Mouse (Mus musculus) frontal cortex, adult 2 months (tissue): ENCODE results near the gene Hmcn1. TPM values are rescaled to one million over a fixed set of nuclear protein-coding genes. Genes with fewer than 3 reads are reported as not detected.

Experiments
- DNase-seq, 2 experiments: peaks; one replicate each; pipeline ENCODE4 v3.0.0; 2022; ENCODE audit warnings: low spot score in 1 of 2; ENCODE audit errors: extremely low spot score in 1 of 2
- polyA plus RNA-seq: library from polyadenylated mRNA; depleted of rRNA; stranded (reverse); fragments of >200 nt; gene quantifications from 2 replicates; pipeline ENCODE4 v1.2.3, GENCODE M21; 2012

The Hmcn1 gene
- polyA plus RNA-seq, 1 experiment: 6.7 TPM

DNA sequence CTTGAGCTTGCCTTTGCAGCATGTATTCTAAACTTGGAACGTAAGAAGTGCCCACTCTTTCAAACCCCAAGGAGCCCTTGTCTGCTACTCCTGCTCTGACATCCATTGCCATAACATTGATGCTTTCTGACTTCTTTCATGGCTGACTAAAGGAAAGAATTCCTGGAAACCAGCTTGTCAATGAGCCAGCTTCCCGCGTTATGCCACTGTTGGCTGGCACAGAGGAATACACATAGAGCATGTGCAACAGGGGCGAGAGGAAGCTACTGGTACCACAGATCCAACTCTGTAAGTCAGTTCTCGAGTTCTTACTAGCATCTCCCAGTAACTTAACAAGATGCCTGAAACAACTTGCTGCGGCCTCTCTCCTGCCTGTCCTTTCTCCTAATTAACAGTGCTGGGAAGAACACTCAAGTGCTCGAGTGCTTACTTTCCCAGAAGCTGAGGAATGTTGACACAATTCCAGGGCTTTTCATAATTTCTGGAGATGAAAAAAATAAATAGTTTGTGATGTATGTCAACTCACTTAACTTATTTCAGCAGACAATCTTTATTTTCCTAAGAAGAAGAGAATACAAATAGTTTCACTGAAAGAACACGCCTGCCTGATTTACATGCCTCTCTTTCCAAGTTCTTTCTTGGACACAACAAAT lies 192.5 kb downstream of the Hmcn1 start:
- DNase-seq: no peak

DNA sequence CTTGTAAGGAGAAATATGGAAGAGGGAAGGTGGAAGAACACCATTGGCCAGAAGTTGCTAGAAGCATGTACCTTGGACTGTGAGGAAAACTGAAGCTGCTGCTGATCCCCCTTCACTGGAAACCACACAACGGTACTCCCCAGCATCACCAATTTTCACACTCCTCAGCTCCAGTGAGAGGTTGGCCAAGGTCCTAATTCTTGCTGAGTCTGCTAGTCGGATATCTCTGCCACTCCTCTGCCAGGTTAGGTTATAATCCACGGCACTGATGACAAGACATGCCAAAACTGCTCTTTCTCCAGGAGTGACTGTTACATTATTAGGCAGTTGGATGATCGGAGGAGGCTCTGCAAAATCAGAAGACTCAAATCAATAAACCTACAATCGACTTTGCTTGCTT lies 194.6 kb downstream of the Hmcn1 start:
- DNase-seq: no peak

DNA sequence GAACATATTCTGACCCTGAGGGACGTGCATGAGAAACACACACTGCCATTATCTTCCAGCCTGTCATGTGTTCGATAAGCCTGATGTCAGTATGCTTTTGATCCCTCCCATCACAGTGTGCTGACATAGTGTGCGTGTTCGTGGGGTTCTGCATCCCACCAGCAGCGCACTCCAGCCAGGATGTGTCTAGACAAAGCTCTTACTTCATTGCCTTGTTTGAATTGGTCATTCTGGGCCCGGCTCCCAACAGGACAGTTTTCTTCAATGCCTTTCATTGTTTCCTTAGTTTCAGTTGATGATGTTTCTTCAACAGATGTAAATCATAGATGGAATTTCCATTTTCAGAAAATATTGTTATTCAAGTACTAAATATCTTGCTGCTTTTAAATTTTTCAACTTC lies 206.5 kb downstream of the Hmcn1 start:
- DNase-seq: no peak

DNA sequence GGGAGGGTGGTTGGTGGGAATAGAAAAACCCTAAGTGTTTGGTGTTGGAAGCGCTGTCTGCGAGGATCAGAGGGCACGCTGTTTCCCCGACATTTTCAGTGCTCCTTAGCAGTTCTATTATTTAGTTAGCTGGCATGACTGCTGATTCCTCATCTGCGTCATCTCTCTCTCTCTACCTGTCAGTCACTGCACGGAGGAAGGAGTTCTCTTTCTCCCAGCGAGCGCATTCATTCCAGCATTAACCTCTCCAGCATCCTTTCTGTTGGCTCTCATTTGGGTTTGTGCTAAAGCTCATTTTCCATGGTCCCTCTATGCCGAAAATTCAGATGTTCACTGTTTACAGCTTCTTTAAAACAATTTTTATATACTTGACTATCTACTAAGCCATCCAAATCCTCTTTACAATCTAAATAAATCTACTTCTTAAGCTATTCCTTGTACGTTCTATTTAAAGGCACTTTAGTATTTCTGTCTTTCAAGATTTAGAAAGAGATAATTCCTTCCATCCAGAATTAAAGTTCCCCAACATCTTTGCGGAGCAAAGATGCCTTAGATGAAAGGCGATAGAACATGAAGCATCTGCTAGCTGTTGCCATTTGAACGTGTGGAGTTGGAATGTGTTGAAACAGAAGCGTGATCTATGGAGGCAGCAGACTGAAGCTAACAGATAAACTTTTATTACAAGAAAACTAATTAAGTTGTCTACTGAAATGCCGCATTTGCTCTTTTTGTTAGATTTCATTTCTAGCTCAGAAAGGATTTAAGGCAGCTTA lies 210.0 kb downstream of the Hmcn1 start:
- no peak for DNase-seq

DNA sequence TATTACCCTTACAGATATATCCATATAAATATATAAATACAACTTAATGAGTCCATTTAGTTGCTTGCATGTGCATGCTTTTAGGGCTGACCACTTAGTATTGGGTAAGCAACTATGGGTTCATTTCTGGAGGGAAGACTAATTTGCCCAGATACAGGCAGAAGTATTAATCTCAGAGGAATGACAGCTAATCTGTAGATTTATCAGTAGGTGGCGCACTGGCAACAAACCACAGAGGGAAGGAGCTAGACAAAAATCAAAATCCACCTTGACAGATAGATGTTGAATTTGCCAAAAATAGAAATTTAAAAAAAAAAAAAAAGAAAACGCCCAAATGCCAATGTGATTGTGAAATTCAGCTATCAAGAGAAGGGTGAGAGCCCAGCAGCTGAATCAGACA lies 213.3 kb downstream of the Hmcn1 start:
- DNase-seq: no peak

DNA sequence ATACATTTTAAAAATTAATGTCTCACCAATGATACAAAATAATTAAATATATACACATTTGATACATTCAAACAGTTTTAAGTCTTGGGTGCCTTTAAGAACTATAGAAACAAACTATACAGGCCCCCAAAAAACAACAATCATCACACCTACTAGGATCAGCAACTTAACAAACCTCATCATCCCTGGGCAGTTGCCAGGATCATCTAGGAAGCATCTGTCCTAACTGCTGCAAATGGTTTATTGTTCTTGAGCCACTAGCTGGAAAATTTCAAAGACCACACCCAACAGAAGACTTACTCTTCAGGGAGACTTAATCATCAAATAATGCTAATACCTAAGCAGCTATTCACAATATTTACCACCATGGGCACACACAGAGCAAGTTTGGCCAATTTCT lies 216.5 kb downstream of the Hmcn1 start:
- DNase-seq: no peak

DNA sequence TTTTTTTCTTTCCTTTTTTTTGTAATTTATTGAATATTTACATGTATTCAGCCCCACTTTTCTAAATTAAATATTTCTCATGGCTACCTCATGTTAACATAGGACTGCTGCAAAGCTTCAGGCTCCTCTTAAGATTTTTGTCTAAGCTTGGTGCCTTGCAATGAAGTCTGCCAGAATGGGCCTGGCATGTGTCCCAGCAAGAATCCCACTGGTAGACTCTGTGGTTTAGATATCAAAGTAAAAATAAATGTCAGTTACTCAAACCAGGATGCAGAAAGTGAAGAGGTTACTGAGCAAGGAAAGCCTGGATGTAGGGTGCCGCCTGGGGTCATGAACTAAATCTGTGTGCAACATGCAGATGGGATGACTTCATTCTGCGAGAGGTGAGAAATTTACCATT lies 217.5 kb downstream of the Hmcn1 start:
- no peak for DNase-seq

DNA sequence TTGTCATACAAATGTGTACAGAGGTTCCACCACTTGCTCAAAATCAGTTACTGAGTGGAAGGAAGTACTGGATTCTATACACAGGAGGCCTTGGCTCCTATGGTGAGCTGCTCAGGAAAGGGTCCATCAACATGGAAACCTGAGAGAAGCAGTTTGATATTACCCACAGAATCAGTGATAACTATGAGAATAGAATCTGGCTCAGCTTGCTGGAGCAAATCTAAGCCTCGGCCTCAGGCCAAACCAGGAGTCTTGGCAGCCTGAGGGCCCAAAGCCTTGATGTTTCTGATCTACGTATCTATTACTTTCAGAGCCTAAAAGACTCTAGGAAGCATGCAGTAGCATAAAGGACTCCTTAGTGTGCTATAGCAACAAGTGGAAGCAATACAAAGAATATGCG lies 220.3 kb downstream of the Hmcn1 start:
- DNase-seq: no peak

DNA sequence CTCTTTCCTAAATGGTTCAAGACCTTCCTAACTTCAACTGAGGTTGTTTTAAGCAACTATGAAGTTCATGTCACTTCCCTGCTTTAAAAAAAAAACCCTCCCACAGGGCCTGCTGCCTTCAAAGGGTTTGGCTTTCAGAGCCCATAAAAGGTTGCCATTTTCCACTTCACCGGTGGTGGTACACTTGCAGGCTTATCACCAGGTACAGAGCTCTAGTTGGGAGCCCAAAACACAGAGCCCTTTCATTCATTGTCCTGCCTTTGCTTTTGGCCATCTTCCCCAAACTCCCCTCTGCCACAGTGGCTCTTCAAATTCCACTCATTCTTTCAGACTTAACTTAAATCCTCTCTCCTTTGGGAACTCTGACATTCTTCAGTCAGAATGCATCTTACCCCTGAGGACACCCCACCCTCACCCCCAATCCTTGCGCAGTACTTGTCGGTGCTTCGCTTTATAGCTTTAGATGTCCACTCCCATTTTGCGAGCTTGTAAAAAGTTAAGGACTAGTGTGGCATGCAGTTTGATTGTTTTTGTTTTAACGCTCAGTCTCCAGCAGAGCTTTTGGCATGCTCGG lies 222.2 kb downstream of the Hmcn1 start:
- DNase-seq: no peak

DNA sequence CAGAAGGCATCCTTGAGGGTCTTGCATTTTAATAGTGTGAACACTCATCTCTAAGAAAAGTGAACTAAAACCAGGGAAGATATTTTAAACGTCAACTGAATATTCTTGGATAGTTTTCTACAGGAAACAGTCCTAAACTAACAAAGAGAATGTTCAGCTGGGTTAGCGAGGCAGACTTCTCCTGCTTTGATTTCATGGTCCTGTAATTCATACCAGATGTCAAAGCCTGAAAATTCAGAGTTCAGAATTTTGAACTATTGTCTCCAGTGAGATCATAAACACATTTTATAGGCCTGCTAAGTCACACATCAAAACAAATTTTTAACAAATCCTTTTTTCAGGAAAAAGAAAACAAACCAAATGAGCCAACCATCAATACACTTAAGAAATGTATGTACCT lies 223.4 kb downstream of the Hmcn1 start:
- DNase-seq: no peak

DNA sequence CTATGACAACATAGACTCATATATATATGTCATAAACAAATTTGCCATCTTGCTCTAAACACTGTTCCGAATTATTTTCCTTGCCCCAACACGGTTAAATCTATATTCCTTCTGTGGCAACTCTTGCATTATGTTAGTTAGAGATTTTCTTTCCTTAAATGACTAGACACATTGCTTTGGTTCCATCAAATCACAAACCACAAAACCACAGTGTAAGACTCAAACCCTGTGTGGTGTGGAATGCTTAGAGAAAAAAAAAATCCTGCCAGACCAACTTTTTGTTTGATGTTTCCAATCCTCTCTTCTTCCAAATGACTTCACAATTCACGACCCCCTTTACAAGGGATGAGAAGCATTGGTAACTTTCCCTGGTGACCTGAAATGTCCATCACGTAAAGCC lies 231.6 kb downstream of the Hmcn1 start:
- DNase-seq: no peak

DNA sequence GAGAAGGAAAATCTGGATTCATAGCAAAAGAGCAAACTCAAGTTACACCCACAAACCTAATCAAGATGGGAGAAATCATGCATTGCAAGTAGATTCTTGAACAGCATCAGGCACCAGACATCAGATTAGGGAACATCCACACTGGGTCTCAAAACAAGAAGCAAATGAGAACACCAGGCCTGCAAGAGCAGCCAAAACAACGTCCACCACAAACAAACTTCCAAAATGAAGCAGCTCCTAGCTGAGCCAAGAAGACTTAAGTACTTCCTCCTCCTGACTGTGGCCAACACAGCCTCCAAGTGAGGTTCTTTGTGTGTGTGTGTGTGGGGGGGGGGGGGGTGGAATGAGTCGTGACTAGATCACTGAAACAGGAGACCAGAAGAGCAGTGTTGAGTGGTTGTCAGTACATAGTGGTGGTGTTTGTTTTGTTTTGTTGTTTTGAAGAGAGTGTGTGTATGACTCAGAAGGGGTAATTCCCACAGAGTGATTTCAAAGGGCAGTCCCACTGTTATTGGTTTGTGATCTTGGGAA lies 232.4 kb downstream of the Hmcn1 start:
- no peak for DNase-seq

DNA sequence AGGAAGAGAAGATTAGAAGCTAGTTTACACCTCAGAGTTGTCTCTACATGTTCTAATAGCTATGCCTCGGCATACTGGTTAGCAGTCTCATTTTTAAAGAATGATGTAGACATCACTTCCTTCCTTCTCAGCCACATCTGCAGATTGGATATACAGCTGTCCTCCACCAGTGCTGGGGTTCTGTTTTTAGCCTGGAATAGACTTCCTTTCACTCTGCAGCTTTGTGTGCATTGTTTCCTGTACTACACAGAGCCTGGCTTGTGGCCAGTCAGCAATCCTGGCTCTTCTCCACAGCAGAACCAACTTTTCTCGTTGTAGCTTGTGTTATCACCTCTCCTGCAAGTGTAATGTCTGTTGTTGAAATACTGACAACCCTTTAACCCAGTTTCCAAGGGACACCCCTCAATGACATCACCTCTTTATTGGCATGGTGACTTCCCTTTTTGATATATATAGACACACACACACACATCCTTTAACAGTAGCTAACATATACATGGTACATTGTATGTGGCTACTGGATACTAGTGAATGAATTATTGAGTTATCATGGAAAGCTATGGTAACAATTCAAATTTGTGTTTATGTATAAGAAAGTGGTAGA lies 233.7 kb downstream of the Hmcn1 start:
- no peak for DNase-seq

DNA sequence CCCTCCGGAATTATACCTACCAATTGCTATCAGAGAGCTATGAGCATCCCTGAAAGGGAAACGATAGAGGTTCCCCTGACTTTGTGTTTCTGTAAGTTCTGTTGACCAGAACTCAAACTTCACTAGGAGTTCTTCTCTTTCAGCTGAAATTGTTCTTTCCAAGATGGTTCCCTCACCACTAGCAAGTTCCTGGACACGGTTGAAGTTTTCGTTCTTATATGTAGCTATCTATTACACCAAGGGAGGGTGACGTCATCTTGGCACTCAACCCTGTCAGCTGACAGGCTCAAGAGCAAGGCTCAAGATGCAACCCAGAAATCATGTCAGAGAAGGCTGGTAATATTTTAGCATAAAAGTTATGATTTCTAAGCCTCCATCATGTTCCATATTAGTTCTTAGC lies 239.3 kb downstream of the Hmcn1 start:
- DNase-seq: no peak

DNA sequence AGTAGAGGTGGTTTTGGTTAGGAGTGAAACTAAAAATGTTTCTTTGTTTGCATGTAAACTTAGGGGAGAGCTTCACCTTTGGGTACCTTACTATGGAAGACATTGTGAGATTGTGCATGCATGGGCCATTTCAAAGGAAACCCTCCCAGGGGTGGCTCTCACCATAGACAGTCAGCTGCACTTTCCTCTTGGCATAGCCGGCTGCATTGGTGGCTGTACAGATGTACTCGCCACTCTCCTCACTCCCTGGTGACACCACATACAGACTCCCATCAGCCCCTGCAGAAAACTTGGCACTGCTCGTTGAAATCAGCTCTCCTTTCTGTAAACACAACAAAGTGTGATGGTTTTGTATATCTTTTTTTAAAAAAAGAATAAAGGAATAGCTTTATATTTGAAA lies 244.5 kb downstream of the Hmcn1 start:
- DNase-seq: no peak

DNA sequence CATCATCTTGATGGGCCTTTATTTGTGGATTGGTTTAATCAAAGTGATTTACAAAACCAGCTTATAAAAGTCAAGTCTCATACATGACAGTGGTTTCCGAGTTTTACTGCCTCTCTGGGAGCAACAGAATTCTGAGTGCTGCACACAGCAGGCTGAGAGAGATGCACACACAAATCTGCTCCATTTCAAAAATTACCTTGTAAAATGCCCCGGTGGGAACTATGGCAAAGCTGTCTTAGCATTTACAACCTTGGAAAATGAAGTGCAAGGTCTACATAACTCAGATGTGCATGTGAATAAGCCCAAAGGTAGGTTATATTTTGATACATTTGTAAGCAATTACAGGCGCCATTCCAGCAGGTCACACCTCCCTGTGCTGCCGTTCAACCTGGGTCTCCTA lies 245.5 kb downstream of the Hmcn1 start:
- no peak for DNase-seq

DNA sequence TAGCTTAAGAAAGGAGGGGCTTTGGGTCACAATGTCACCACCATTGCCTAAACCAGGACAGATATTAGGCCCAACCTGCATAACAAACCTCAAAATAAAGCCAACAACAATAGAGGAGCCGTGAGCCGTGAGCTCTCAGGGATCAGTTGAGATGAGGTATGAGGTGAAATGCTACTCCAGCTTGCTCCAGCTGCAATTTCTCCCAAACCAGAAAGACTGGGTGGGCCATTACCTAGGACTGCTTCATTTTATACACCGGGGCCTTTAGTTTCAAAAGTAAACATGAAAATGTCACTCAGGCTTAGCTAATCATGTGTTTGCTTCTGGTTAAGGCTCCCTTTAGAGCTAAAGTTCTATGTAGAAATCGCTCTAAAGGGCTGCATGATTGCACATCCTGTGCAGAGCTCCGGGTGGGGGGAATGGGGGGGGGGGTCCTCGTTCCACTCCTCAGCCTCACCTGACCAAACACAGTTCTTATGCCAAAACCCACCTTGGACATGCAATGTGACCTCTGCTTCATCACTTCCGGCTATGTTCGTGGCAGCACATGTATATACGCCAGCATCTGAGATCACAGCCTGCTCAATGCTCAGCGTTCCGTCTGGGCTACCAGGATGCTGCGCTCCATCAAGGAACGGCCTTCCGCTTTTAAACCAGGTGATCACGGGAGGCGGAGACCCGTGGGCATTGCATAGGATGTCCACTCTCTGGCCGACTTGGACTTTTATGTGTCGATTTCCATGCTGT lies 250.0 kb downstream of the Hmcn1 start:
- no peak for DNase-seq

DNA sequence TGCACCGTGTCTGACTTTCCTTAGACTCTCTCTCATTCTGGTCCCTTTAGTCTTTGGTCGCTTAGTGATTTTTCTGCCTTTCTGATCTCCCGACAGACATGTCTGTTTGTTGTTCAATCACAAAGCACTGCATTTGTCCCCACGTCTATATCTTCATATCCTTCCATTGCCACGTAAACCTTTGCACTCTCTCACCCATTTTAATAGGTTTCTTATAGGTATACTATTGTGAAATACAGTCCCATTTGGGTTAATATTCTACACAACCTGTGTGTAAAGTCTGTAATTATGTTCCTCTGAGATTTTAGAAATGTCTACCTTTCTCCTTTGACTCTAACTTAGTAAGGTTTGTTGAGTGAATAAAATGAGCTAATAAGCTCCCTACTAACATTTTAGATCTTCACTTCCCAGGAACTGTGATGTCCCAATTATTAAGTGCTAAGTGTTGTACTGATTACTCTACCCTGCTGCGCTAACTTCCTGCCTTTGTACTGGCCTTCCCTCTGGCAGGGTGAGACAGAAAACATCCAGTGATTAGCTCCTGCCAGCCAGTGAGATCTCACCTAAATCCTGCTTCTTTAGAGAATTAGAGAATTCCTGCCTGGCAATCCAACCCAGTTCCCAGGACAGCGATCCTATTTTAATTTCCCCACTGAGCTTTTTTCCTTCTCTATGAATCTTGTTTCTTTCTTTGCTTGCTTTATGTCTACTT lies 250.7 kb downstream of the Hmcn1 start:
- DNase-seq: no peak

DNA sequence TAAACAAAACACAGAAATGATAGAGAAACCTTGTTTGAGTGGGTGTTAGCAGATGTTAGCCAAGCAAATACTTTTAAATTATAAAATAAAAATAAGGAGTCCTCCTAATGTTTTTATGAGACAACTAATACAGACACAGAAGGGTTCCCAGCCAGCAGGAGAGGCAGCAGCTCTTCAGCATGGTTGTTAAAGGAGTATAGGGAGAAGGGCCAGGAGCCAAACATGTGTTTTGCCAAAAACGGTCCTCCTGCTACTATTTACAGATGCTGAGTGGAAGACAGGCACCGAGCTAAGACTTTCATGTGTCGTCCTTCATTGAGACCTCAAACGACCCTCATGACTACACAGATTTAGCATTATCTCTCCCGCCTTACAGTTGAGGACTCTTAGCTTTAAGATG lies 281.8 kb downstream of the Hmcn1 start:
- DNase-seq: no peak

DNA sequence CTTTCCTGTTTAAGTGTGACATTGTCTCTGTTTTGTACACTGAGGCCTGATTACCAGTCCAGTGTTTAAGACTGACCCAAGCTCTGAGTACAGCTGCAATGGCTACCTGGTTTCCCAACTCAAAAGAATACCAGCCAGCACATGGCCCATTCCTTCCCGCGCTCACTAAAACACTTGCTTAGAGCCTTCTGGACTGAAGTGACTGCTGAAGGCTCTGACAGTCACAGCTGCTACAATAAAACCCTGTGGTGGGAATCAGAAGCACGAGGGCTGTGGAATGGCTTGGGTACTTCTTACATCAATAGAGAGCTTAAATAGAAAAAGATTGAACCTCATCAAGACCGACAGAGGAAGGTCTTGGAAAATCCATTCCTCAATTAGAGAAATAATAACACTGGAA lies 286.7 kb downstream of the Hmcn1 start:
- no peak for DNase-seq
